Mouse (Mus musculus): ENCODE measurements around the gene March9. TPM values are rescaled to one million over a fixed set of nuclear protein-coding genes. Genes with fewer than 3 reads are reported as not detected.

The March9 gene
- total RNA-seq, 2 experiments from 2014 or later = 0.45 to 1.2 TPM

- TF ChIP-seq CTCF (IDR thresholded peaks at IDR 0.05) = no peak
- Histone ChIP-seq H3K4me3 (no peak overlapping the region), H3K27ac (no peak overlapping the region)
- intact Hi-C loops (cut with DNase I) = no loop called here
- DNase-seq = no peak
These were observed 23.7 kb downstream of the March9 start for GRCm38 (mm10) chr10:127036273-127036672.

- no peak for TF ChIP-seq CTCF (IDR thresholded peaks at IDR 0.05)
- Histone ChIP-seq H3K27ac (no peak overlapping the region), H3K4me3 (no peak overlapping the region)
- DNase-seq = no peak
- intact Hi-C loops (cut with DNase I) = no loop called here
These were observed 26.7 kb downstream of the March9 start for GRCm38 (mm10) chr10:127033301-127033741.

GRCm38 (mm10) chr10:127030336-127031296, 29.4 kb downstream of the March9 start, which contains the start of gene Tsfm:
TSS of gene Tsfm (minus strand) at chr10:127030840.
- DNase-seq = peak; percentile 96
- Histone ChIP-seq H3K4me3 (peak within 1 kb of the TSS; percentile 98), H3K27ac (peak within 1 kb of the TSS; percentile 90)
- no peak; the same call in none of the 2 replicates for TF ChIP-seq CTCF (IDR thresholded peaks at IDR 0.05)
- intact Hi-C loops (cut with DNase I) = loop anchor here (1.0 to 2.0 kb wide), 2 partner anchors 44 to 111 kb away; no protein-coding TSS in a partner anchor

- TF ChIP-seq CTCF (IDR thresholded peaks at IDR 0.05) = no peak
- no peak for DNase-seq
- intact Hi-C loops (cut with DNase I) = no loop called here
These were observed 41.6 kb downstream of the March9 start for GRCm38 (mm10) chr10:127018422-127018821.

GRCm38 (mm10) chr10:127017071-127017470, 42.9 kb downstream of the March9 start:
- DNase-seq = no peak
- no peak overlapping the region for H3K4me3 ChIP-seq
- TF ChIP-seq CTCF (IDR thresholded peaks at IDR 0.05) = no peak
- intact Hi-C loops (cut with DNase I) = no loop called here
- H3K27ac ChIP-seq = no peak overlapping the region

More at GRCm38 (mm10) chr10:127018422-127018821, 41.6 kb downstream of the March9 start:
- no peak overlapping the region for H3K4me3 ChIP-seq
- no peak overlapping the region for H3K27ac ChIP-seq

- DNase-seq = no peak
- TF ChIP-seq CTCF (IDR thresholded peaks at IDR 0.05) = peak; percentile 49
- H3K27ac ChIP-seq = no peak overlapping the region
- intact Hi-C loops (cut with DNase I) = no loop called here
- H3K4me3 ChIP-seq = no peak overlapping the region
These were observed 43.5 kb downstream of the March9 start for GRCm38 (mm10) chr10:127016488-127016887.

Other genes starting within 250 kb of the March9 start
- gene Atp23, start 158.8 kb downstream of the March9 start, total RNA-seq (2021) = 1 to 10 TPM; 1.6 to 2.2 TPM
- gene Ctdsp2, start 81.5 kb downstream of the March9 start, total RNA-seq (2021) = 10 to 100 TPM; 94.0 to 99.2 TPM
- gene Avil, start 59.5 kb downstream of the March9 start, total RNA-seq (2021) = 1 to 10 TPM; 3.2 to 5.7 TPM
- gene Tsfm, start 29.3 kb downstream of the March9 start, total RNA-seq (2021) = 10 to 100 TPM; 15.0 to 28.8 TPM
- gene Mettl1, start 18.8 kb downstream of the March9 start, total RNA-seq (2021) = 10 to 100 TPM in 1 of 2 experiments, 1 to 10 TPM in 1; 9.5 to 10.5 TPM
- under 1 TPM; 0.08 TPM for gene Eef1akmt3, start 18.7 kb downstream of the March9 start, total RNA-seq (2021)
- under 1 TPM in 1 of 2 experiments, not detected in 1; 0.11 TPM for gene Cyp27b1, start 11.9 kb downstream of the March9 start, total RNA-seq (2021)
- gene Cdk4, start 3.4 kb upstream of the March9 start, total RNA-seq (2021) = 10 to 100 TPM; 33.5 to 40.5 TPM
- gene Tspan31, start 10.1 kb upstream of the March9 start, total RNA-seq (2021) = 10 to 100 TPM; 21.6 to 29.9 TPM
- gene Agap2, start 15.1 kb upstream of the March9 start, total RNA-seq (2021) = 1 to 10 TPM; 1.6 TPM
- gene Os9, start 60.9 kb upstream of the March9 start, total RNA-seq (2021) = 10 to 100 TPM; 10.9 to 15.1 TPM
- gene B4galnt1, start 105.0 kb upstream of the March9 start, total RNA-seq (2021) = under 1 TPM; 0.66 to 0.89 TPM
- gene Slc26a10, start 120.5 kb upstream of the March9 start, total RNA-seq (2021) = 1 to 10 TPM; 4.1 to 5.4 TPM
- gene Arhgef25, start 129.9 kb upstream of the March9 start, total RNA-seq (2021) = 1 to 10 TPM; 8.5 to 8.8 TPM
- 10 to 100 TPM; 20.8 to 25.6 TPM for gene Dtx3, start 135.5 kb upstream of the March9 start, total RNA-seq (2021)
- 1 to 10 TPM; 7.6 to 7.9 TPM for gene Pip4k2c, start 151.4 kb upstream of the March9 start, total RNA-seq (2021)
- gene Kif5a, start 203.2 kb upstream of the March9 start, total RNA-seq (2021) = under 1 TPM; 0.10 to 0.20 TPM
- 10 to 100 TPM; 91.3 to 98.3 TPM for gene Dctn2, start 206.2 kb upstream of the March9 start, total RNA-seq (2021)
- gene Mbd6, start 228.8 kb upstream of the March9 start, total RNA-seq (2021) = 10 to 100 TPM; 16.2 to 18.7 TPM

Data from gastrocnemius, adult 2 months (tissue).